In the genomic region with DNA sequence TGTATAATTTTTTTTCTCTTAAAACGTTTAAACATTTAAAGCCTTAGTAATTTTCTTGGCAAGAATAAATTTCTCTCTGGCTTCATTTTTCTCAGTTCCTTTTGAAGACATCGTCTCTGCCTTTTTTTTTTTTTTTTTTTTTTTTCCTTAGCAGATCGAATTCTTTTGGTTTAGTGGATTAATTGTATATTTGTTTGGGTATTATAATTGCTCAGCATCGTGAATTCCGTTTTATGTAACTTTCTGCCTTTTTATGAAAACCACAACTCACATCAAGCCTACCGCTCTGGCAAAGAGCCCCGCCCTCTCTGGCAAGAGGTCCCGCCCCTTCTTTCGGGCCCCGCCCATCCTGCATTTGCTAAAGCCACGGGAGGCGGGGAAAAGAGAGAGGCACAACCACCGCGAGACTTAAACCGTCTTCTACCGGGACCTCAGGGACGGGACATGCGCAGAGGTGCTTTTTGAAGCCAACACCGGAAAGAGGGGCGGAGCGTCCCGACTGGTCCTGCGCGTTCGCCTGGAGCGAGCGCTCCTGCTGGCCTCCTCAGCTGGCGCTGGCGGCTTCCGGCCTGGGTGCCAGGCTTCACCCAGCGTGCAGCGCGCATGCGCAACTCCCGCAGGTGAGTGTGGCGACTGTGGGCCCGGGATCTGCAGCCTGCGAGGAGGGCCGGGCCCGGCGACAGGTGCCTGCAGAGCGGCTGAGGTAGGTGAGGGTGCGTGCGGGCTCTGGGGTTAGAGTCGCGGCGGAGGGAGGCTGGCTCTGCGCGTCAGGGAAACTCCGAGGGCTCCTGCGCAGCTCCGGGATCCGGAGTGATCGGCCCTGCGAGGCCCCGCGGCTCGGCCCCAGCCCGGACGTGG, we compare ENCODE assay signal across 8 mouse cellular contexts. TPM values are rescaled to one million over a fixed set of nuclear protein-coding genes. Genes with fewer than 3 reads are reported as not detected.
DNase-seq lines count a peak whose midpoint lies in the region; ATAC-seq and TF ChIP-seq lines count a peak whose summit lies in the region.

TSS of gene Shprh (plus strand) at position 544 of the 858 bp plus-strand sequence.

- ATAC-seq in forebrain, postnatal 0 days: peak; percentile 99
- ATAC-seq in lung, embryonic 15.5 days (ENCODE audit: borderline replicate concordance, extremely low read depth, low FRiP score, low TSS enrichment): peak; percentile 100

- no peaks in the 10 kb centered on the region for H3K27me3 ChIP-seq in MEL (ENCODE audit: control insufficient read depth in 1 of 2, insufficient read depth in 2 of 2, low read length in 2 of 2)
- no peaks in the 10 kb centered on the region for H3K27me3 ChIP-seq in cerebellum, adult 2 months (ENCODE audit: control insufficient read depth, insufficient read depth, low read length)
- no peaks in the 10 kb centered on the region for H3K27me3 ChIP-seq in forebrain, postnatal 0 days (ENCODE audit: insufficient read depth, low read length)
- H3K27me3 ChIP-seq in lung, embryonic 15.5 days: no peaks in the 10 kb centered on the region

- peak within 1 kb of the TSS; percentile 91 for H3K9ac ChIP-seq in MEL (ENCODE audit: control insufficient read depth, low read depth, low read length, poor library complexity, severe bottlenecking)
- H3K9ac ChIP-seq in forebrain, postnatal 0 days: peak within 1 kb of the TSS; percentile 80
- H3K9ac ChIP-seq in lung, embryonic 15.5 days: peak within 1 kb of the TSS; percentile 74

- no peak; a peak in 1 of 4 replicates for TF ChIP-seq EP300 in MEL (IDR thresholded peaks at IDR 0.05; ENCODE audit: low read depth in 1 of 2, low read length in 2 of 2)

- TF ChIP-seq POLR2A in MEL (IDR thresholded peaks at IDR 0.05; ENCODE audit: control insufficient read depth in 1 of 2, insufficient read depth in 1 of 2, low read depth in 1 of 2, low read length in 2 of 2, poor library complexity in 1 of 2): peak; percentile 56 to 82; a peak in 3 of 4 replicates
- peak; percentile 63 for TF ChIP-seq POLR2A in cerebellum, adult 2 months (IDR thresholded peaks at IDR 0.05; ENCODE audit: borderline replicate concordance, insufficient read depth, low read length)

- H3K9me3 ChIP-seq in MEL (replicated peaks; ENCODE audit: insufficient read depth, low read length): no peaks in the 10 kb centered on the region
- H3K9me3 ChIP-seq in forebrain, postnatal 0 days (ENCODE audit: low read length): no peaks in the 10 kb centered on the region
- H3K9me3 ChIP-seq in lung, embryonic 15.5 days: no peaks in the 10 kb centered on the region

- no peak for TF ChIP-seq RAD21 in MEL (IDR thresholded peaks at IDR 0.05; ENCODE audit: low read depth, low read length)

- peak within 1 kb of the TSS; percentile 69 for H3K4me2 ChIP-seq in forebrain, postnatal 0 days (ENCODE audit: low read depth)
- H3K4me2 ChIP-seq in lung, embryonic 15.5 days: peak within 1 kb of the TSS; percentile 69

- H3K79me2 ChIP-seq in MEL (ENCODE audit: control insufficient read depth, insufficient read depth, low read length, poor library complexity): peaks cover 38% of the 10 kb centered on the region

- H3K4me1 ChIP-seq in MEL (ENCODE audit: control insufficient read depth in 1 of 2, insufficient read depth in 2 of 2, low read length in 2 of 2): peaks cover 18 to 27% of the 10 kb centered on the region in 2 experiments
- H3K4me1 ChIP-seq in cerebellum, adult 2 months (ENCODE audit: control insufficient read depth, insufficient read depth, low read length): peaks cover 4% of the 10 kb centered on the region; the same call in 1 of the 2 replicates
- H3K4me1 ChIP-seq in forebrain, postnatal 0 days (ENCODE audit: insufficient read depth): peaks cover 17% of the 10 kb centered on the region
- peaks cover 17% of the 10 kb centered on the region for H3K4me1 ChIP-seq in lung, embryonic 15.5 days

- peak within 1 kb of the TSS; percentile 47 for H3K27ac ChIP-seq in MEL (ENCODE audit: control insufficient read depth, low read depth, low read length)
- peak within 1 kb of the TSS; percentile 52 for H3K27ac ChIP-seq in cerebellum, adult 2 months (ENCODE audit: insufficient read depth, low read length)
- peak within 1 kb of the TSS; percentile 86 for H3K27ac ChIP-seq in forebrain, postnatal 0 days (ENCODE audit: low read depth, low read length)
- H3K27ac ChIP-seq in lung, embryonic 15.5 days: peak within 1 kb of the TSS; percentile 82

- H3K36me3 ChIP-seq in MEL (ENCODE audit: control insufficient read depth in 1 of 2, insufficient read depth in 2 of 2, low read length in 2 of 2): peaks cover 19 to 38% of the 10 kb centered on the region in 2 experiments
- H3K36me3 ChIP-seq in forebrain, postnatal 0 days (ENCODE audit: insufficient read depth): peaks cover 4% of the 10 kb centered on the region; the same call in 1 of the 2 replicates
- H3K36me3 ChIP-seq in lung, embryonic 15.5 days: peaks cover 15% of the 10 kb centered on the region

- TF ChIP-seq CTCF in MEL (IDR thresholded peaks at IDR 0.05 in 2 of 3, conservative IDR thresholded peaks at IDR 0.05 in 1 of 3; ENCODE audit: control insufficient read depth in 1 of 3, insufficient read depth in 1 of 3, low read depth in 2 of 3, low read length in 3 of 3, poor library complexity in 1 of 3, severe bottlenecking in 1 of 3): no peak
- TF ChIP-seq CTCF in cerebellum, adult 2 months (IDR thresholded peaks at IDR 0.05; ENCODE audit: borderline replicate concordance, insufficient read depth, low read depth, low read length): no peak
- peak; percentile 65 for TF ChIP-seq CTCF in forebrain, postnatal 0 days (IDR thresholded peaks at IDR 0.05; ENCODE audit: low read depth)

- H3K4me3 ChIP-seq in MEL (ENCODE audit: control insufficient read depth in 1 of 2, insufficient read depth in 1 of 2, low read depth in 2 of 2, low read length in 2 of 2): peak within 1 kb of the TSS; percentile 94
- peak within 1 kb of the TSS; percentile 84 for H3K4me3 ChIP-seq in cerebellum, adult 2 months (replicated peaks; ENCODE audit: insufficient read depth, low read depth, low read length)
- peak within 1 kb of the TSS; percentile 82 for H3K4me3 ChIP-seq in forebrain, postnatal 0 days (ENCODE audit: low read depth, low read length)
- H3K4me3 ChIP-seq in lung, embryonic 15.5 days: peak within 1 kb of the TSS; percentile 73

- DNase-seq in MEL (ENCODE audit: low read depth, low spot score): peak; percentile 99
- DNase-seq in cerebellum, adult 2 months: peak; percentile 96 to 98
- peak; percentile 99 for DNase-seq in forebrain, postnatal 0 days
- peak; percentile 98 for DNase-seq in heart, postnatal 4 days
- DNase-seq in layer of hippocampus, adult 8-10 months (ENCODE audit: low spot score in 2 of 2): peak; percentile 97 to 98
- peak; percentile 98 for DNase-seq in ovary, adult 18-20 months (ENCODE audit: low spot score)
- peak; percentile 99 for DNase-seq in thymus, postnatal 0 days (ENCODE audit: low spot score)

- under 1% methylated on average over 59 of the region's 60 CpGs for WGBS in cerebellum, adult 2 months
- WGBS in forebrain, postnatal 0 days: under 1% methylated on average over 60 of the region's 60 CpGs
- 1% methylated on average over 60 of the region's 60 CpGs for WGBS in lung, embryonic 15.5 days

TF ChIP-seq in MEL, 35 proteins besides CTCF, POLR2A, EP300 and RAD21 (continues in another document):
- TF ChIP-seq KAT2A (conservative IDR thresholded peaks at IDR 0.05; ENCODE audit: low read depth, low read length) (peak; percentile 84), MYB (IDR thresholded peaks at IDR 0.05; ENCODE audit: low read depth, low read length) (peak; percentile 59; the same call in 1 of the 2 replicates), POLR2AphosphoS5 (IDR thresholded peaks at IDR 0.05; ENCODE audit: borderline replicate concordance, low read depth, low read length) (no peak), TBP (IDR thresholded peaks at IDR 0.05; ENCODE audit: low read depth, low read length) (peak; percentile 42; the same call in 1 of the 2 replicates), NELFE (IDR thresholded peaks at IDR 0.05; ENCODE audit: low read depth, low read length) (peak; percentile 87), MEF2A (IDR thresholded peaks at IDR 0.05; ENCODE audit: extremely low read depth, insufficient replicate concordance, low read depth, low read length, poor library complexity, severe bottlenecking) (peak; percentile 19; the same call in 1 of the 2 replicates), UBTF (IDR thresholded peaks at IDR 0.05; ENCODE audit: borderline replicate concordance, insufficient read depth, low read depth, low read length) (no peak), ZNF384 (IDR thresholded peaks at IDR 0.05; ENCODE audit: low read depth, low read length) (peak; percentile 67), JUND (IDR thresholded peaks at IDR 0.05; ENCODE audit: low read depth, low read length) (no peak), ETS1 (IDR thresholded peaks at IDR 0.05; ENCODE audit: low read depth, low read length) (peak; percentile 79), E2F4 (IDR thresholded peaks at IDR 0.05; ENCODE audit: borderline replicate concordance, low read depth, low read length) (no peak), MAX (IDR thresholded peaks at IDR 0.05; ENCODE audit: low read length) (peak; percentile 52; the same call in 1 of the 2 replicates), MAZ (IDR thresholded peaks at IDR 0.05; ENCODE audit: low read depth, low read length) (no peak; the same call in 1 of the 2 replicates), USF1 (IDR thresholded peaks at IDR 0.05; ENCODE audit: low read depth, low read length) (0 out of 2 replicates have a peak, but pooled peaks have one; percentile 10), ZMIZ1 (IDR thresholded peaks at IDR 0.05; ENCODE audit: low read depth, low read length) (peak; percentile 60; the same call in 1 of the 2 replicates), CHD2 (IDR thresholded peaks at IDR 0.05; ENCODE audit: low read length) (peak; percentile 94), RCOR1 (IDR thresholded peaks at IDR 0.05; ENCODE audit: low read depth, low read length) (no peak), NRF1 (IDR thresholded peaks at IDR 0.05; ENCODE audit: insufficient read depth, low read depth, low read length, poor library complexity, severe bottlenecking) (peak; percentile 100), SMC3 (IDR thresholded peaks at IDR 0.05; ENCODE audit: low read depth, low read length) (no peak)

RNA-seq across cellular contexts. Expression of gene Shprh, which starts in this region (rescaled TPM):
- total RNA-seq in MEL (2012; rRNA removed): 11.0 and 14.3 TPM in 2 replicates
- polyA plus RNA-seq in MEL (2012; ENCODE audit: insufficient read depth in 1 of 2, insufficient read length in 2 of 2, low read depth in 1 of 2, low replicate concordance in 2 of 2, missing spikeins in 1 of 2): 10 to 100 TPM in 1 of 2 experiments, not detected in 1; 13.3 TPM
- polyA plus RNA-seq in cerebellum, adult 2 months (2012; rRNA removed): 18.3 and 20.6 TPM in 2 replicates
- 29.7 and 31.8 TPM in 2 replicates for total RNA-seq in forebrain, postnatal 0 days (2014; rRNA removed)
- 7.3 and 12.7 TPM in 2 replicates for polyA plus RNA-seq in forebrain, postnatal 0 days (2015; fragmentation: Nextera tagmentation; extraction: Ambion mirVana)
- total RNA-seq in heart, postnatal 4 days (2021): 10 to 100 TPM; 13.8 to 14.1 TPM
- 10 to 100 TPM; 34.7 to 46.1 (median 40.1) TPM for total RNA-seq in layer of hippocampus, adult 8-10 months (2022)
- polyA plus RNA-seq in lung, embryonic 15.5 days (2015; fragmentation: Nextera tagmentation; extraction: Ambion mirVana): 15.5 and 15.6 TPM in 2 replicates
- 14.1 and 17.1 TPM in 2 replicates for polyA plus RNA-seq in thymus, postnatal 0 days (2015; fragmentation: Nextera tagmentation; extraction: Ambion mirVana)

Comparison
In these comparisons a context has a peak if more than half of its experiments do, and no peak if none do; other contexts are left out.
1. Peak in every context shown above with its lines: DNase-seq, ATAC-seq, H3K4me3 ChIP-seq and H3K27ac ChIP-seq.